Mouse (Mus musculus) splenic B cell, adult 2 months (primary cell): ENCODE data around the gene Eftud2.
A peak's percentile ranks its signal among the peaks of the same experiment; 100 is the strongest.

Source experiments
- DNase-seq: peaks from one replicate; pipeline ENCODE4 v3.0.0-alpha.2; 2011; ENCODE audit warnings: low read depth, low spot score
- H3K27me3 ChIP-seq: 2 replicates; pipeline ENCODE4 v1.6.1; 2012; ENCODE audit warnings: mild to moderate bottlenecking, low read length, moderate library complexity, mixed read lengths; ENCODE audit not compliant: control insufficient read depth, poor library complexity, insufficient read depth, severe bottlenecking
- H3K36me3 ChIP-seq: 2 replicates; pipeline ENCODE4 v1.6.1; 2012; ENCODE audit warnings: mild to moderate bottlenecking, low read length, moderate library complexity, mixed read lengths; ENCODE audit not compliant: control insufficient read depth, poor library complexity, insufficient read depth, severe bottlenecking

Eftud2 gene

GRCm38 (mm10) chr11:102880585-102881313, at the start of gene Eftud2, which contains the start of gene Ccdc103:
Gene Eftud2 (minus strand): TSS chr11:102880985.
Gene Ccdc103 (plus strand): TSS chr11:102881204.
- peak; percentile 95 for DNase-seq
- no peaks in the 10 kb centered on the region for H3K27me3 ChIP-seq
- no peaks in the 10 kb centered on the region for H3K36me3 ChIP-seq

GRCm38 (mm10) chr11:102925351-102925717, 44.5 kb upstream of the Eftud2 start:
- peak; percentile 73 for DNase-seq
- no peaks in the 10 kb centered on the region for H3K36me3 ChIP-seq
- H3K27me3 ChIP-seq, result no peaks in the 10 kb centered on the region

GRCm38 (mm10) chr11:102924557-102925350, 44.0 kb upstream of the Eftud2 start, which contains the start of gene Kif18b:
Gene Kif18b (minus strand): TSS chr11:102925124.
- Histone ChIP-seq H3K36me3 (no peaks in the 10 kb centered on the region), H3K27me3 (no peaks in the 10 kb centered on the region)
- DNase-seq, result peak; percentile 96

GRCm38 (mm10) chr11:102921491-102921890, 40.7 kb upstream of the Eftud2 start:
- Histone ChIP-seq H3K27me3 (no peaks in the 10 kb centered on the region), H3K36me3 (no peaks in the 10 kb centered on the region)
- DNase-seq, result no peak

GRCm38 (mm10) chr11:102918077-102918476, 37.3 kb upstream of the Eftud2 start:
- H3K36me3 ChIP-seq, result no peaks in the 10 kb centered on the region
- no peaks in the 10 kb centered on the region for H3K27me3 ChIP-seq
- no peak for DNase-seq

- Histone ChIP-seq H3K27me3 (no peaks in the 10 kb centered on the region), H3K36me3 (no peaks in the 10 kb centered on the region)
- DNase-seq, result no peak
Measured at GRCm38 (mm10) chr11:102915380-102915779, 34.6 kb upstream of the Eftud2 start.

- H3K27me3 ChIP-seq, result no peaks in the 10 kb centered on the region
- DNase-seq, result no peak
- no peaks in the 10 kb centered on the region for H3K36me3 ChIP-seq
Measured at GRCm38 (mm10) chr11:102911376-102911775, 30.6 kb upstream of the Eftud2 start.

GRCm38 (mm10) chr11:102903654-102904053, 22.9 kb upstream of the Eftud2 start:
- DNase-seq, result no peak
- no peaks in the 10 kb centered on the region for H3K36me3 ChIP-seq
- H3K27me3 ChIP-seq, result no peaks in the 10 kb centered on the region

- H3K36me3 ChIP-seq, result no peaks in the 10 kb centered on the region
- no peak for DNase-seq
- H3K27me3 ChIP-seq, result no peaks in the 10 kb centered on the region
Measured at GRCm38 (mm10) chr11:102902107-102902506, 21.3 kb upstream of the Eftud2 start.

GRCm38 (mm10) chr11:102901199-102901598, 20.4 kb upstream of the Eftud2 start:
- Histone ChIP-seq H3K27me3 (no peaks in the 10 kb centered on the region), H3K36me3 (no peaks in the 10 kb centered on the region)
- no peak for DNase-seq

- H3K36me3 ChIP-seq, result no peaks in the 10 kb centered on the region
- DNase-seq, result peak; percentile 71
- no peaks in the 10 kb centered on the region for H3K27me3 ChIP-seq
Measured at GRCm38 (mm10) chr11:102900763-102901162, 20.0 kb upstream of the Eftud2 start, which contains the start of gene Gfap. Gene Gfap (minus strand): TSS chr11:102900912.

- DNase-seq, result no peak
- H3K27me3 ChIP-seq, result no peaks in the 10 kb centered on the region
- H3K36me3 ChIP-seq, result no peaks in the 10 kb centered on the region
Measured at GRCm38 (mm10) chr11:102898408-102898807, 17.6 kb upstream of the Eftud2 start.

- H3K36me3 ChIP-seq, result no peaks in the 10 kb centered on the region
- H3K27me3 ChIP-seq, result no peaks in the 10 kb centered on the region
- DNase-seq, result no peak
Measured at GRCm38 (mm10) chr11:102896641-102897040, 15.9 kb upstream of the Eftud2 start.

- no peaks in the 10 kb centered on the region for H3K27me3 ChIP-seq
- no peaks in the 10 kb centered on the region for H3K36me3 ChIP-seq
- DNase-seq, result no peak
Measured at GRCm38 (mm10) chr11:102895779-102896178, 15.0 kb upstream of the Eftud2 start.

- Histone ChIP-seq H3K36me3 (no peaks in the 10 kb centered on the region), H3K27me3 (no peaks in the 10 kb centered on the region)
- no peak for DNase-seq
Measured at GRCm38 (mm10) chr11:102894716-102895115, 13.9 kb upstream of the Eftud2 start.
